Mouse (Mus musculus): Measurements from ENCODE around the gene Gnai2.

The Gnai2 gene

GRCm38 (mm10) chr9:107635279-107636028, at the start of gene Gnai2:
TSS of gene Gnai2 (minus strand) at chr9:107635367.
- DNase-seq = peak; percentile 98

DNA sequence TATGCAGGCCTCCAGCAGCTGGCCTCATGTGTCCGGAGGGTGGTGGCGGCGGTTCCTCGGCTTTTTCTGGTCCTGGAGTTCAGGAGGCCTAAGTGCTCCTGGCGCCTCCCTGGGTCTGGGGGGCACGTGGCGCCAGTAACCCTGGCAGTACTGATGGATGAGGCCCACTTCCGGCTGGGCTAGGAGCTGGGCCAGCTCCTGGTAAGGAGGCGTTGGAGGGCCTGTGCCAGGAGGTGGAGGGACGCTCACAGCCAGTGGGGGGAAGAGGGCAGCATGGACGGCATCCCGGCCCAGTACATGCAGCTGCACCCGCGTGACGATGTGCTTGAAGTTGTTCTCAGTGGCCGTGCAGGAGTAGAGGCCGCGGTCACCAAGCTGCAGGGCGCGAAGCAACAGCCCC, 47.2 kb upstream of the Gnai2 start:
- no peak for DNase-seq

- no peak for DNase-seq
Measured at GRCm38 (mm10) chr9:107679501-107679900, 44.3 kb upstream of the Gnai2 start, which contains the start of gene Gnat1. TSS of gene Gnat1 (minus strand) at chr9:107679712.

- no peak for DNase-seq
Measured at GRCm38 (mm10) chr9:107678861-107679260, 43.7 kb upstream of the Gnai2 start.

DNA sequence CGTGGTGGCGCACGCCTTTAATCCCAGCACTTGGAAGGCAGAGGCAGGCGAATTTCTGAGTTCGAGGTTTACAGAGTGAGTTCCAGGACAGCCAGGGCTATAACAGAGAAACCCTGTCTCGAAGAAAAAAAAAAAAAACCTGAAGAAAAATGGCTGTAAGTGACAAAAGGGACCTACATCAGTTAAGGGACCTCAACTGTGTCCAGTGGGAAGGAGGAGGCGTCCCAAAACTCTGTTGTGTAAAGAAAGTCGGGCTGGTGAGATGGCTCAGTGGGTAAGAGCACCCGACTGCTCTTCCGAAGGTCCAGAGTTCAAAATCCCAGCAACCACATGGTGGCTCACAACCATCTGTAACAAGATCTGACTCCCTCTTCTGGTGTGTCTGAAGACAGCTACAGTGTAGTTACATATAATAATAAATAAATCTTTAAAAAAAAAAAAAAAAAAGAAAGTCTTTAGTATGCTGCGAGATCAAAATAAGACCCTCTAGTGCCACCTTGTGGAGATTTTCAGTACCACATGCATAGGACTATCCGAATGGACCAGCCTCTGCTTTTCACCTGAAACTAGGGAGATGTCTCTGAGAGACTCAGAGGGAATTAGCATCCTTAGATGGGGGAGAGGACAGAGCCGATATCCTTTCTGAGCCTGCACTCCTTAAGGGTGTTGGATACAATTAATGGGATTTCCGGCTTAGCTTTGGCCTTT, 42.8 kb upstream of the Gnai2 start:
- DNase-seq = peak; percentile 87

- DNase-seq = no peak
Measured at GRCm38 (mm10) chr9:107677091-107677784, 42.1 kb upstream of the Gnai2 start.

DNA sequence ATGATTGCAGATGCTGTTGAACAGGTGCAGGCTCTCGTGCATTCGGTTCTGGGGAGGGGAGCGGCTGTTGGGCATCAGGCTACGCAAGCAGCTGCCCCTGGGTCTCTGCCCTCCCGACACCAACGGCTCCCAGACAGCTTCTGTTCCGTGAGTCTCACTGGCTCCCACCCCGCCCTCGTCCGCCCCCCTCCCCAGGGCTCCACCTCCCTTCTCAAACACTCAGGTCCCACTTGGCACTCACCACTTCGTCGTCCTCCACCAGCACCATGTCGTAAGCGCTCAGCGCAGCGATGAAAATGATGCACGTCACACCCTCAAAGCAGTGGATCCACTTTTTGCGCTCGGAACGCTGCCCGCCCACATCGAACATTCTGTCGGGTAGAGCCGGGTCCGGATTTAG, 41.1 kb upstream of the Gnai2 start:
- no peak for DNase-seq

DNA sequence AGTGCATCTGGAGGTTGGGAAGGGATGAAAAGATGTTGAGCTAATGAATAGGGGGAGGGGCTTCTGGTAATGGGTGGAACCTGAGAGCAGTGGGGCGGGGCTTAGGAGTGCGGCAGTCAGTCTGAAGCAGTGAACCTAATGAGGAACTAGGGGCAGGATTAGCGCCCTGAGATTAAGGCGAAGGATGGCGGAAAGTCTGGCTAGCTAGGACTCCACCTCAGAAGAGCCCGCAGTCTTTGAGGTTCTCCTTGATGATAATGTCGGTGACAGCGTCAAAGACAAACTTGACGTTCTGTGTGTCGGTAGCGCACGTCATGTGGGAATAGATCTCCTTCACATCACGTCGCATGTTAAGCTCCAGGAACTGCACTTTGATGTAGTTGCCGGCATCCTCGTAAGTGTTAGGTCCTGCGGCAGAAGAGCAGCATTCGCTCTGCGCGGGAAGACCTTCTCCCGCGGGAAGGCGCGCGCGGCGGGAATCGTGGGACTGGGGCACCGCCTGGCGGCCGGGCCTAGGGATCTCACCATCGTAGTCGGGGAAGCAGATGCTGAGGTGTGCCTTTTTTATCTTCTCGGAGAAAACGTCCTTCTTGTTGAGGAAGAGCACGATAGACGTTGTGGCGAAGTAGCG, 40.6 kb upstream of the Gnai2 start:
- DNase-seq = peak; percentile 79

- DNase-seq = peak; percentile 65
Measured at GRCm38 (mm10) chr9:107674609-107675429, 39.7 kb upstream of the Gnai2 start.

DNA sequence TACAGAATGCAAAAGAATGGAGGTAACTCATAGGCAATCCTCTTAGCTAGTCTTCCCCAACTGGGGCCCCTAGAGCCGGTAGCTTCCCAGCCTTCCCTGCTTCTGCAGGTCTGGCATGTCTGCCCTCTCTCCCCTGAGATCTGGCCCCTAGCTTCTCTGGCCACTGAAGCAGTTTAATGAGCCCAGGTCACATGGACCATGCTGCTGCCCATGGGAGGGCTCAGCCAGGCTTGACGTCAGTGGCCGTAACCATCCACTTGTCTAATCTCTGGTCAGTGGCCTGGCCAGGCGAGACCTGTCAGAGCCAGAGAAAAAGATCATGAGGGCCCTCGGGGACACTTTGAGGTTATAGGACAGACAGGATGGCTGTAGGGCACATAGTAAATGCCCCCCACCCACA, 35.1 kb upstream of the Gnai2 start:
- DNase-seq = peak; percentile 65

- DNase-seq = peak; percentile 41
Measured at GRCm38 (mm10) chr9:107669480-107669945, 34.3 kb upstream of the Gnai2 start, which contains the start of gene Slc38a3. TSS of gene Slc38a3 (minus strand) at chr9:107669530.

GRCm38 (mm10) chr9:107668916-107669315, 33.7 kb upstream of the Gnai2 start:
- DNase-seq = no peak

DNA sequence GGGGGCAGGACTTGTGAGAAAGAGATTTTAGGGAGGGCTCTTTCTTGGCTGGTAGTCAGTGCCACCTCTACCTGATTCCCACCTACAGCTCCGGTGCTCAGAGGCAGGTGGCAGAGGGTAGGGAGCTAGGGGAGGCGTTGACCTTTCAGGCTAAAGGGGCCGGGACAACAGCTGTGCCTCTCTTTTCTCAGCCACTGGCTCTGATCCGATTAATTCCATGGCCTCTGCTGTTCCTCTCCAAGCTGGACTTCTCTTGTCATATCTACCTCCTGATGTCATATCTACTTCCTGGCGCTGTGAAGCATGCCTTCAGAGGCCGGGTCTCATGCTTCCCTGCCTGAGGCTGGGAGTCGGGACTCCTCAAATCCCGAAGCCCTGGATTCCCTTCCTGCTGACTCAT, 32.8 kb upstream of the Gnai2 start:
- no peak for DNase-seq

DNA sequence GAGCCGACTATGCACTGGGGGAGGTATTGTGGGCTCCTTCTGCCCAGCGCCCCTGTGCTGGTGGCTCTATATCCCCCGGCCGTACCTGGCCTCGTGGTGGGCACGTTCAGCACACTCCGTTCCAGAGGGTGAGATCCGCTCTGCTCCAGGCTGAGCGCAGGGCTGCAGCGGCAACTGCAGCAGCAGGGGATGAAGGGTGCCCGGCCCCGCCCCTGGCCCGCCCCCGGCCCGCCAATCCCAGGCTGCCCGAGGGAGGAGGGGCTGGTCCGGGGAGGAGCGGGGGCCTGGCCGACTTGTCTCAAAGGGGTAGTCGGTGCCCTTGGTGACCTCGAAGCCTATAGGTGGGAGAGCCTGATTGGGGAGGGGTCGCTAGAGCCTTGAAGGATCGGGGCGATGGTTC, 32.1 kb upstream of the Gnai2 start:
- peak; percentile 83 for DNase-seq

DNA sequence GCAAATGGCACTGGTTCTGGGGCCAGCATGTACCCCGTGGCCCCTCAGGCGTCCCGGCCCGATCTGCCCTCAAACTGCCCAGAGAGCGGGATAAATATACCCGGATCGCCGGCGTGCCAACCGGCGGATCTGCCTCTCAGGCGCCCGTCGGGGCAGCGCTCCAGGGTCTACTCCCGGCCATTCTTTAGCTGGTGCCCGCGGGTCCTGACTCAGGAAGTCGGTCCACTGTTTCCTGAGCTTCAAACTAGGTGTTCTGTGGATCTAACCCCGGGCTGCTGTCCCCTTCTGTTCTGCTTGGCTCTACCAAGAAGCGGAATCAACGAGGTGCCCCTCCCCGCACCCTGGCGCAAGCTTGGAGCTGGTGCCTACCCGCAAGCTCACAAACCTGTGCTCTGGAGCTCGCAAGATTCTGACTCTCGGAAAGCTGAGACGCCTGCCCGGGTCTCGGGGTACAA, 31.6 kb upstream of the Gnai2 start:
- no peak for DNase-seq

- no peak for DNase-seq
Measured at GRCm38 (mm10) chr9:107665308-107665707, 30.1 kb upstream of the Gnai2 start.

DNA sequence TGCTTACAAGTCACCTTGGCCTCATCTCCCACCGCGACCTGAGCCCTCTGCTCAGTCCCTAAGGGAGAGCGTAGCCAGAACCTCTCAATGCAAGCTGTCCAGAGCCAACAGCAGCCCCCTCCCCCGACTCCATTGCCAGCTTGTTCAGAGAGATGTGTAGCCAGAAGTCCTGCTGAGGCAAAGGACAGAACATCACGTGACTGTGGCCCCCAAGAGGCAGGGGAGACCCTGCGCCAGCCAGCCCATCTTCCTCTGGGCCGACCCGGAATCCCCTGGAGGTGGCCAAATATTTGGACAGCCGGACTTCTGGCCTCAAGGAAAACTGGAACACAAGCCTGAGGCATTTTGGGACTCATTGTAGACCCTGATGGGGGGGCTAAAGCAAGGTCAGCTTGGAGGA, 28.4 kb upstream of the Gnai2 start:
- DNase-seq = no peak

- no peak for DNase-seq
Measured at GRCm38 (mm10) chr9:107662342-107662741, 27.2 kb upstream of the Gnai2 start.

- DNase-seq = no peak
Measured at GRCm38 (mm10) chr9:107660777-107661176, 25.6 kb upstream of the Gnai2 start.

DNA sequence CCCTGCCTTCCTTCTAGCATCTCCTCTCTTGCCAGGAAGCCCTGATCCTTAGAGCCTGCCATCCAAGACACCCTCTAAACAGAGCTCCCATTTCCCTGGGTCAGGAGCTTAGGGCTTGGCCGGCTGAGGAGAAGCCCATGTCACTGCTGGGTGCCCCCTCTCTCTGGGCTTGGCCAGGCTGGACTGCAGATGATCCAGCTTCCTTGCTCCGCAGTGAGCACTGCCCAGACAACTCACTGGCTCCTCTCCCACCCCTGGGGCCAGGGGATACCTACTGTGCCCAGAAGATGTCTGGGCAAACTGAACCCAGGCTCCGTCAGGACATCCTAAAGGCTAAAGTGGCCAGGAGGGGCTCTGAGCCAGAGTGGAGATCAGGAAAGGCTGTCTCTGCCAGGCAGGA, 24.8 kb upstream of the Gnai2 start:
- DNase-seq = no peak

GRCm38 (mm10) chr9:107659551-107659950, 24.4 kb upstream of the Gnai2 start:
- no peak for DNase-seq

GRCm38 (mm10) chr9:107658096-107658495, 22.9 kb upstream of the Gnai2 start:
- no peak for DNase-seq

All from kidney, postnatal 14 days (tissue).